Mouse (Mus musculus) left cerebral cortex, adult 2 months (tissue): Measurements from ENCODE around the gene Pakap. TPM values are rescaled to one million over a fixed set of nuclear protein-coding genes. Genes with fewer than 3 reads are reported as not detected.

Experiments used
- DNase-seq, 2 experiments: peaks; one replicate each; pipeline ENCODE4 v3.0.0; 2021 to 2022; ENCODE audit warnings: low spot score in 2 of 2, mixed read lengths in 1 of 2; ENCODE audit errors: extremely low spot score in 1 of 2
- H3K27ac ChIP-seq: fragments of 200-600 bp; 2 replicates; pipeline ENCODE4 v1.8.1; 2022
- H3K4me3 ChIP-seq: fragments of 200-600 bp; 2 replicates; pipeline ENCODE4 v1.8.1; 2022
- CTCF ChIP-seq: fragments of 200-600 bp; IDR thresholded peaks from 2 replicates; pipeline ENCODE4 v1.8.1; 2022; ENCODE audit warnings: antibody characterized with exemption, mild to moderate bottlenecking, moderate library complexity
- intact Hi-C: fragments of 180-260 bp; cut with DNase I; formaldehyde crosslinking; loops from one replicate; pipeline ENCODE4 v1.15.1; 2025
- total RNA-seq, 2 experiments: library from RNA; stranded (reverse); gene quantifications; 2 replicates each; pipeline ENCODE4 v1.2.3; 2021

The Pakap gene
- total RNA-seq, 2 experiments from 2014 or later = 19.8 to 20.4 TPM

- no peak for DNase-seq
- intact Hi-C loops = no loop called here
- peak overlapping the region; percentile 78 for H3K27ac ChIP-seq
- peak overlapping the region; percentile 29; the same call in 1 of the 2 replicates for H3K4me3 ChIP-seq
- no peak for TF ChIP-seq CTCF
Observed at GRCm38 (mm10) chr4:57636782-57637482, 69.0 kb downstream of the Pakap start.

- no peak for TF ChIP-seq CTCF
- Histone ChIP-seq H3K27ac (peak overlapping the region; percentile 89), H3K4me3 (peak overlapping the region; percentile 60)
- peak; percentile 52 to 59 for DNase-seq
- intact Hi-C loops = no loop called here
Observed at GRCm38 (mm10) chr4:57637636-57638386, 69.8 kb downstream of the Pakap start.

- Histone ChIP-seq H3K4me3 (peak overlapping the region; percentile 60), H3K27ac (peak overlapping the region; percentile 89)
- DNase-seq = no peak
- TF ChIP-seq CTCF = no peak
- intact Hi-C loops = no loop called here
Observed at GRCm38 (mm10) chr4:57638941-57639340, 71.0 kb downstream of the Pakap start.

GRCm38 (mm10) chr4:57640222-57640621, 72.2 kb downstream of the Pakap start:
- intact Hi-C loops = no loop called here
- peak overlapping the region; percentile 65 for H3K27ac ChIP-seq
- DNase-seq = peak in 1 of 2 experiments; percentile 27
- H3K4me3 ChIP-seq = peak overlapping the region; percentile 41
- TF ChIP-seq CTCF = no peak

GRCm38 (mm10) chr4:57640971-57641370, 73.0 kb downstream of the Pakap start:
- TF ChIP-seq CTCF = no peak
- no peak for DNase-seq
- Histone ChIP-seq H3K27ac (no peak overlapping the region; the same call in 1 of the 2 replicates), H3K4me3 (peak overlapping the region; percentile 41; the same call in 1 of the 2 replicates)
- intact Hi-C loops = no loop called here

- no peak for DNase-seq
- no peak for TF ChIP-seq CTCF
- Histone ChIP-seq H3K27ac (no peak overlapping the region), H3K4me3 (no peak overlapping the region)
- intact Hi-C loops = no loop called here
Observed at GRCm38 (mm10) chr4:57650994-57651393, 83.0 kb downstream of the Pakap start.

- DNase-seq = no peak
- Histone ChIP-seq H3K4me3 (no peak overlapping the region), H3K27ac (peak overlapping the region; percentile 10; the same call in 1 of the 2 replicates)
- intact Hi-C loops = no loop called here
- TF ChIP-seq CTCF = no peak
Observed at GRCm38 (mm10) chr4:57651547-57651946, 83.6 kb downstream of the Pakap start.

GRCm38 (mm10) chr4:57652185-57652904, 84.4 kb downstream of the Pakap start:
- no peak overlapping the region for H3K4me3 ChIP-seq
- no peak for TF ChIP-seq CTCF
- peak overlapping the region; percentile 10; the same call in 1 of the 2 replicates for H3K27ac ChIP-seq
- intact Hi-C loops = no loop called here
- no peak for DNase-seq

- intact Hi-C loops = no loop called here
- H3K27ac ChIP-seq = no peak overlapping the region
- no peak for DNase-seq
- H3K4me3 ChIP-seq = no peak overlapping the region
- no peak for TF ChIP-seq CTCF
Observed at GRCm38 (mm10) chr4:57655966-57656365, 88.0 kb downstream of the Pakap start.

- intact Hi-C loops = no loop called here
- Histone ChIP-seq H3K27ac (no peak overlapping the region), H3K4me3 (no peak overlapping the region)
- DNase-seq = peak in 1 of 2 experiments; percentile 31
- TF ChIP-seq CTCF = no peak
Observed at GRCm38 (mm10) chr4:57656388-57656787, 88.4 kb downstream of the Pakap start.

GRCm38 (mm10) chr4:57656861-57657260, 88.9 kb downstream of the Pakap start:
- intact Hi-C loops = no loop called here
- peak; percentile 25 for TF ChIP-seq CTCF
- Histone ChIP-seq H3K27ac (no peak overlapping the region), H3K4me3 (no peak overlapping the region)
- DNase-seq = no peak

GRCm38 (mm10) chr4:57660470-57660869, 92.5 kb downstream of the Pakap start:
- intact Hi-C loops = loop anchor here (5.0 kb wide), 1 partner anchor 288 kb away; no protein-coding TSS in a partner anchor
- no peak for DNase-seq
- no peak overlapping the region for H3K4me3 ChIP-seq
- no peak for TF ChIP-seq CTCF
- no peak overlapping the region for H3K27ac ChIP-seq
